ENCODE assay signal across 21 mouse cellular contexts in the genomic region with DNA sequence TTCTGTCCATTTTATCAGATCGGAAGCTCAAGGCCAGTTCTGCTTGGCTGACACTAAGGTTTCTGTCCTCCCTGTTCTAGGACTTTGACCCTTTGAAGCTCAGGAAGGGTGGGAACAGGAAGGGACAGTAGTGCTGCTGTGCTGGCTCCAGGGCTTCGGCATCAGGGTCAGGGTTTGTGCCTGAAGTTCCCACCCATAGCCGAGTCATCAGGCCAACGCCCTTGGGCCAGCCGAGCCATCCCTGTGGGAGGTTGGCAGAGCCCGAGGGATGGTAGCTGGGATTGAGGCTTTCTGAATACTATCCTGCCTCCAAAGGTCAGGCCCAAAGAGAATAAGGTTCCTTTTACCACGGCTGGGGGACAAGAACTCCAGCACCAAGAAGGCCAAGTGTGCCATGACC.
"Had no signal": no experiment of that assay in that cellular context is flagged by ENCODE, and none has a peak within 500 bp of the region (broad histone marks: within the 10 kb centered on the region; RNA-seq: fewer than 3 reads in every experiment).

No protein-coding gene starts in this region.

- H3K4me3 ChIP-seq: kidney, embryonic 15.5 days; left cerebral cortex, adult 2 months; lung, embryonic 15.5 days; megakaryocyte, embryonic 14.5 days; neural tube, embryonic 12.5 days; neural tube, embryonic 15.5 days had no signal

- DNase-seq: kidney, postnatal 10 days; layer of hippocampus, postnatal 36 days; lung, adult 18-20 months; lung, postnatal 10 days; lung, postnatal 36 days; midbrain, embryonic 14.5 days; right cerebral cortex, adult 18-20 months; right cerebral cortex, postnatal 14 days; right cerebral cortex, postnatal 4 days; thymus, adult 18-20 months; thymus, postnatal 36 days had no signal

- H3K27ac ChIP-seq: kidney, embryonic 15.5 days; left cerebral cortex, adult 2 months; liver, embryonic 14.5 days; lung, embryonic 15.5 days; neural tube, embryonic 12.5 days; neural tube, embryonic 15.5 days had no signal

- H3K9ac ChIP-seq: kidney, embryonic 15.5 days; liver, embryonic 14.5 days; lung, embryonic 15.5 days; neural tube, embryonic 12.5 days; neural tube, embryonic 15.5 days had no signal

- H3K36me3 ChIP-seq: kidney, embryonic 15.5 days; lung, embryonic 15.5 days; neural tube, embryonic 12.5 days; neural tube, embryonic 15.5 days had no signal

- H3K4me2 ChIP-seq: kidney, embryonic 15.5 days; liver, embryonic 11.5 days; lung, embryonic 15.5 days; midbrain, embryonic 11.5 days; neural tube, embryonic 12.5 days; neural tube, embryonic 15.5 days had no signal

- H3K9me3 ChIP-seq: kidney, embryonic 15.5 days; lung, embryonic 15.5 days; megakaryocyte, embryonic 14.5 days; neural tube, embryonic 12.5 days; neural tube, embryonic 15.5 days had no signal

- ATAC-seq: intestine, postnatal 0 days had no signal
